Mouse (Mus musculus) neural tube, embryonic 11.5 days (tissue): ENCODE data around the gene Pdlim4. TPM values are rescaled to one million over a fixed set of nuclear protein-coding genes. Genes with fewer than 3 reads are reported as not detected.
"Not testable (repeated sequence)": the region's sequence is repeated elsewhere in the genome, so short reads cannot be mapped to it uniquely, and the experiment has no call there.

Experiments used
- ATAC-seq: fragments of 200-750 bp; cut with Nextera tagmentation; 2 replicates; pipeline ENCODE4 v1.8.0; 2017; ENCODE audit warnings: moderate number of reproducible peaks, mild to moderate bottlenecking, moderate TSS enrichment, moderate library complexity; ENCODE audit not compliant: insufficient read depth, low FRiP score, low TSS enrichment
- DNase-seq: peaks from one replicate; pipeline ENCODE4 v3.0.0-alpha.2; 2015; ENCODE audit warnings: low spot score
- H3K27ac ChIP-seq: fragments of 300-500 bp; sonication (generic); 2 replicates; pipeline ENCODE4 v1.5.1; 2014; ENCODE audit warnings: low read depth, mild to moderate bottlenecking, low read length
- H3K27me3 ChIP-seq: fragments of 300-500 bp; sonication (generic); 2 replicates; pipeline ENCODE4 v1.6.1; 2014; ENCODE audit warnings: mild to moderate bottlenecking, low read length, mixed read lengths; ENCODE audit not compliant: control insufficient read depth, insufficient read depth
- H3K36me3 ChIP-seq: fragments of 300-500 bp; sonication (generic); 2 replicates; pipeline ENCODE4 v1.6.1; 2014; ENCODE audit warnings: mild to moderate bottlenecking, low read length, moderate library complexity, mixed read lengths; ENCODE audit not compliant: control insufficient read depth, insufficient read depth
- H3K4me1 ChIP-seq: fragments of 300-500 bp; sonication (generic); 2 replicates; pipeline ENCODE4 v1.6.1; 2014; ENCODE audit warnings: low read length, mixed read lengths; ENCODE audit not compliant: control insufficient read depth, insufficient read depth
- H3K4me2 ChIP-seq: fragments of 300-500 bp; sonication (generic); 2 replicates; pipeline ENCODE4 v1.6.1; 2014; ENCODE audit warnings: low read depth, mild to moderate bottlenecking, moderate library complexity
- H3K4me3 ChIP-seq: fragments of 300-500 bp; sonication (generic); 2 replicates; pipeline ENCODE4 v1.5.1; 2014; ENCODE audit warnings: low read depth, low read length
- H3K9ac ChIP-seq: fragments of 300-500 bp; sonication (generic); 2 replicates; pipeline ENCODE4 v1.6.1; 2014; ENCODE audit warnings: mild to moderate bottlenecking, low read length
- H3K9me3 ChIP-seq: fragments of 300-500 bp; sonication (generic); 2 replicates; pipeline ENCODE4 v1.6.1; 2016; ENCODE audit warnings: low read length; ENCODE audit not compliant: control insufficient read depth
- WGBS: fragments of 180-500 bp; shearing (Covaris S2); extraction: QIAGEN DNeasy Blood & Tissue Kit; methylation state at CpG from one replicate; pipeline ENCODE4 v1.1.7; 2014; 5-methylcytosine and 5-hydroxymethylcytosine counted together
- polyA plus RNA-seq: library from polyadenylated mRNA; unstranded; fragments of >200 nt; fragmentation: Nextera tagmentation; extraction: Ambion mirVana; gene quantifications from 2 replicates; pipeline ENCODE4 v1.2.1, GENCODE M21; 2014

Gene Pdlim4
- polyA plus RNA-seq, 1 experiment from 2014 or later: 59.7 TPM

- Histone ChIP-seq H3K9me3 (no peaks in the 10 kb centered on the region), H3K4me2 (no peak overlapping the region), H3K27me3 (no peaks in the 10 kb centered on the region), H3K9ac (no peak overlapping the region), H3K36me3 (no peaks in the 10 kb centered on the region), H3K27ac (no peak overlapping the region), H3K4me3 (no peak overlapping the region), H3K4me1 (no peaks in the 10 kb centered on the region)
- 72% methylated on average over 10 of the region's 10 CpGs for WGBS
- DNase-seq (no peak), ATAC-seq (no peak)
These were observed 60.3 kb downstream of the Pdlim4 start for GRCm38 (mm10) chr11:54008416-54008920.

GRCm38 (mm10) chr11:54007717-54008116, 61.1 kb downstream of the Pdlim4 start:
- WGBS: 86% methylated on average over 11 of the region's 11 CpGs
- DNase-seq (no peak), ATAC-seq (no peak)
- H3K9ac ChIP-seq: no peak overlapping the region
- no peaks in the 10 kb centered on the region for H3K27me3 ChIP-seq
- H3K4me2 ChIP-seq: no peak overlapping the region
- no peaks in the 10 kb centered on the region for H3K4me1 ChIP-seq
- no peak overlapping the region for H3K4me3 ChIP-seq
- H3K9me3 ChIP-seq: no peaks in the 10 kb centered on the region
- no peak overlapping the region for H3K27ac ChIP-seq
- no peaks in the 10 kb centered on the region for H3K36me3 ChIP-seq

GRCm38 (mm10) chr11:54006901-54007300, 61.9 kb downstream of the Pdlim4 start:
- 58% methylated on average over 4 of the region's 4 CpGs for WGBS
- Histone ChIP-seq H3K27me3 (no peaks in the 10 kb centered on the region), H3K9ac (no peak overlapping the region), H3K4me3 (no peak overlapping the region), H3K27ac (no peak overlapping the region), H3K4me1 (no peaks in the 10 kb centered on the region), H3K36me3 (no peaks in the 10 kb centered on the region), H3K4me2 (no peak overlapping the region), H3K9me3 (no peaks in the 10 kb centered on the region)
- DNase-seq (no peak), ATAC-seq (no peak)

- not testable (repeated sequence) for H3K4me3 ChIP-seq, H3K4me1 ChIP-seq, H3K27me3 ChIP-seq, H3K9ac ChIP-seq, H3K27ac ChIP-seq, ATAC-seq, DNase-seq, H3K4me2 ChIP-seq, H3K9me3 ChIP-seq, H3K36me3 ChIP-seq
- 16% methylated on average over 5 of the region's 5 CpGs for WGBS
These were observed 62.5 kb downstream of the Pdlim4 start for GRCm38 (mm10) chr11:54006362-54006761.

Other genes starting within 250 kb of the Pdlim4 start
- gene Gm12216, start 209.8 kb downstream of the Pdlim4 start, polyA plus RNA-seq: not detected in 2 replicates
- gene Slc22a5, start 177.4 kb downstream of the Pdlim4 start, polyA plus RNA-seq: 7.8 and 8.7 TPM in 2 replicates
- 1.6 and 2.9 TPM in 2 replicates for gene Slc22a21, start 88.7 kb downstream of the Pdlim4 start, polyA plus RNA-seq
- 0.72 and 1.2 TPM in 2 replicates for gene Slc22a4, start 40.9 kb downstream of the Pdlim4 start, polyA plus RNA-seq
- gene P4ha2, start 31.1 kb upstream of the Pdlim4 start, polyA plus RNA-seq: 18.4 TPM in 2 replicates
- not detected in 2 replicates for gene Csf2, start 180.7 kb upstream of the Pdlim4 start, polyA plus RNA-seq
- gene Il3, start 198.3 kb upstream of the Pdlim4 start, polyA plus RNA-seq: not detected in 2 replicates
- 16.6 and 17.7 TPM in 2 replicates for gene Acsl6, start 234.8 kb upstream of the Pdlim4 start, polyA plus RNA-seq